Mouse (Mus musculus) hindbrain, embryonic 13.5 days (tissue): ENCODE data around the gene Gm17654. TPM values are rescaled to one million over a fixed set of nuclear protein-coding genes. Genes with fewer than 3 reads are reported as not detected.
"Not testable (repeated sequence)": the region's sequence is repeated elsewhere in the genome, so short reads cannot be mapped to it uniquely, and the experiment has no call there.

ENCODE experiments used
- ATAC-seq: fragments of 200-750 bp; cut with Nextera tagmentation; 2 replicates; pipeline ENCODE4 v1.8.0; 2017; ENCODE audit warnings: moderate TSS enrichment; ENCODE audit not compliant: low FRiP score
- H3K27ac ChIP-seq: fragments of 300-500 bp; sonication (generic); 2 replicates; pipeline ENCODE4 v1.5.1; 2015; ENCODE audit warnings: inconsistent platforms, mild to moderate bottlenecking, moderate library complexity
- H3K27me3 ChIP-seq: fragments of 300-500 bp; sonication (generic); 2 replicates; pipeline ENCODE4 v1.6.1; 2015; ENCODE audit warnings: mild to moderate bottlenecking, inconsistent platforms
- H3K36me3 ChIP-seq: fragments of 300-500 bp; sonication (generic); 2 replicates; pipeline ENCODE4 v1.6.1; 2015; ENCODE audit warnings: mild to moderate bottlenecking, inconsistent platforms
- H3K4me1 ChIP-seq: fragments of 300-500 bp; sonication (generic); replicated peaks from 2 replicates; pipeline ENCODE4 v1.6.1; 2015; ENCODE audit warnings: inconsistent platforms
- H3K4me2 ChIP-seq: fragments of 300-500 bp; sonication (generic); 2 replicates; pipeline ENCODE4 v1.6.1; 2015; ENCODE audit warnings: inconsistent platforms, mild to moderate bottlenecking, moderate library complexity
- H3K4me3 ChIP-seq: fragments of 300-500 bp; sonication (generic); 2 replicates; pipeline ENCODE4 v1.5.1; 2015; ENCODE audit warnings: mild to moderate bottlenecking, inconsistent platforms
- H3K9ac ChIP-seq: fragments of 300-500 bp; sonication (generic); 2 replicates; pipeline ENCODE4 v1.6.1; 2015; ENCODE audit warnings: mild to moderate bottlenecking, inconsistent platforms
- H3K9me3 ChIP-seq: fragments of 300-500 bp; sonication (generic); 2 replicates; pipeline ENCODE4 v1.6.1; 2016; ENCODE audit warnings: inconsistent platforms
- WGBS: fragments of 180-500 bp; shearing (Covaris S2); methylation state at CpG from one replicate; pipeline ENCODE4 v1.1.7; 2015; 5-methylcytosine and 5-hydroxymethylcytosine counted together
- polyA plus RNA-seq: library from polyadenylated mRNA; unstranded; fragments of >200 nt; fragmentation: Nextera tagmentation; extraction: Ambion mirVana; gene quantifications from 2 replicates; pipeline ENCODE4 v1.2.1, GENCODE M21; 2015

Gm17654 gene
- not detected in 2 replicates for polyA plus RNA-seq

DNA sequence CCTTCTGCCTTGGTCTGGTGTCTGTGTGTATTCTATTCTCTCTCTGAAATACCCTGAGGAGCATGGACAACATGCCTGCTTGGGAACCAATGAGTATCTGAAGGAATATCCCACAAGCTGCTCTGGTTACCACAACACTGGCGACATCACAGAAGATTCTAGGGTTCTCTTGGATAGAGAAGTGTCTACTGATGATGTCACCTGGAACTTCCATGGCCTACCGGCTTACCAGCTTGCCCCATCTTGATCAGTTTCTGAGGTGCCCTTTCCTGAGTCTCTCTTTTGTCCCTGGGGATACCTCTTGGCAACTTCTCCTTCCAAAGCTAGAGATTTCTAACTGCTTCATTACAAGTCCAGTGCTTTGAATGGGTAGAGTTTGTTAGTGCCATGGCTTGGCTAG, at the start of gene Gm17654:
Gene Gm17654 (minus strand): TSS at position 101 of the 400 bp plus-strand sequence.
- H3K4me1 ChIP-seq, H3K36me3 ChIP-seq, H3K27me3 ChIP-seq, H3K9ac ChIP-seq, H3K27ac ChIP-seq, ATAC-seq, H3K9me3 ChIP-seq, H3K4me2 ChIP-seq, H3K4me3 ChIP-seq: not testable (repeated sequence)
- WGBS: 79% methylated on average over 1 of the region's 2 CpGs

DNA sequence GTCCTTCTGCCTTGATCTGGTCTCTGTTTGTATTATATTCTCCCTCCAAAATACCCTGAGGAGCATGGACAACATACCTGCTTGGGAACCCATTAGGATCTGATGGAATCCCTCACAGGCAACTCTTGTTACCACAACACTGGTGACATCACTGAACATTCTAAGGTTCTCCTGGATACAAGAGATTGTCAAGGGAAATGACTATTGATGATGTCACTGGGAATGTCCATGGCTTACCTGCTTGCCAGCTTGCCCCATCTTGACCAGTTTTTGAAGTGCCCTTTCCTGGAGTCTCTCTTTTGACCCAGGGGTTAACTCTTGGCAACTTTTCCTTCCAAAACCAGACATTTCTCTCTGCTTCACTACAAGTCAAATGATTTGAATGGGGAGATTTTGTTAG, 29.0 kb upstream of the Gm17654 start, which contains the start of gene Gm10375:
Gene Gm10375 (minus strand): TSS at position 101 of the 400 bp plus-strand sequence.
- not testable (repeated sequence) for H3K27me3 ChIP-seq, H3K4me2 ChIP-seq, H3K9me3 ChIP-seq, H3K27ac ChIP-seq, H3K4me3 ChIP-seq, ATAC-seq, H3K36me3 ChIP-seq, H3K4me1 ChIP-seq, H3K9ac ChIP-seq

DNA sequence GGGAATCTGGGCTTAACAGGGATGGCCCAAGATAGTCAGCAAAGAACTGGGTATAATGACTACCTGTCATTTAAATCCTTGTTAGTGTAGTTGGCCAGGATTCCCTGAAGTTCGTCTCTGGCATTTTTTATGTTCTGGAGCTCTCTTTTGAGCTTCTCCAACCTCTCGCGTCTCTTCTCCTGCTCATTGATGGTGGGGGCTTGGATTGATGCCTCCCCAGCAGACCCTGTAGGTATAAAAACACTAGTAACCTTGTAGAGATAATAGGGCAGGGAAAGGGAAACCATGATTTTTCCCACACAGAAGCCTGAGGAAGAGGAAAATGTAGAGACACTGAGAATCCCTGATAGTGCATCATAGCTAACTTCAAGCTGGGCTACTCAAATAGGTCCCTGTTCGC, 977 bp downstream of the Gm17654 start:
- H3K27me3 ChIP-seq, H3K4me2 ChIP-seq, ATAC-seq, H3K9me3 ChIP-seq, H3K9ac ChIP-seq, H3K4me3 ChIP-seq, H3K36me3 ChIP-seq, H3K4me1 ChIP-seq, H3K27ac ChIP-seq: not testable (repeated sequence)
- WGBS: 92% methylated on average over 4 of the region's 4 CpGs

DNA sequence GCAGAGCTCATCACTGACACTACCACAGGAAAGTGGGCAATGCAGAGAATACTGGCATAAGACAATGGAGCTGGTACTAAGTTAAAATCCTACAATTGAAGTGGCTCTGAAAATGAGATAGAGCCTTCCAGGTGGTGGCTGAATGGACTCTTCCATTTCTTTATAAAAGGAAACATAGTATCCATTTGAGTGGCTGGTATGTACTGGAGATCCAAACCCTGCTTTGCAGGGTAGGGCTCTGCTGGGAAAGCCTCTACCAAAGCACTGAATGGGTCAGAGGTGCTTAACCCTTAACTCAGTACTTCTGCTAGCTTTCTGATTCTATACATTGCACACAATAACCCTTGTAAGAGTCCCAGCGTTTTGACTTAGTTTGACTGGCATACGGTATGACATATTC, 26.7 kb downstream of the Gm17654 start:
- H3K4me1 ChIP-seq, ATAC-seq, H3K4me2 ChIP-seq, H3K36me3 ChIP-seq, H3K4me3 ChIP-seq, H3K9me3 ChIP-seq, H3K9ac ChIP-seq, H3K27me3 ChIP-seq, H3K27ac ChIP-seq: not testable (repeated sequence)
- 89% methylated on average over 2 of the region's 2 CpGs for WGBS

DNA sequence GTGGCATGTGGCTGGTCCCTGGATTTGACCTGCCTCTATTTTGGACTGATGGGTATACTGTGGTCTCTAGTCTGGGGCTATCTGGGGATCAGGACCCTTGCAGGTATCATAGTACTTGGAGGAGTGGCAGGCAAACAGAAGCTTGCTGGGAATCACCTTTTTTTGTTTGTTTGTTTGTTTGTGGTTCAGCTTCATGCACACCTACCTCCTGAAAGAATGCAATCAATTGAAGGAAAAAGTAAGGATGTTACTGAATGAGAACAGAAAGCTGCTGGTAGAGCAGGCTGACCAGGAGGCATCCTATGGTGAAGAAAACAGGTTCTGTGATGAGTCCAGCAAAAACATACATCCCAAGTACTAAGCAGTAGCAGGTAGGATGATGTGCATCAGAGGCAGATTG, 32.7 kb downstream of the Gm17654 start:
- H3K36me3 ChIP-seq, H3K4me1 ChIP-seq, H3K9ac ChIP-seq, H3K9me3 ChIP-seq, H3K27ac ChIP-seq, H3K4me3 ChIP-seq, H3K27me3 ChIP-seq, ATAC-seq, H3K4me2 ChIP-seq: not testable (repeated sequence)

DNA sequence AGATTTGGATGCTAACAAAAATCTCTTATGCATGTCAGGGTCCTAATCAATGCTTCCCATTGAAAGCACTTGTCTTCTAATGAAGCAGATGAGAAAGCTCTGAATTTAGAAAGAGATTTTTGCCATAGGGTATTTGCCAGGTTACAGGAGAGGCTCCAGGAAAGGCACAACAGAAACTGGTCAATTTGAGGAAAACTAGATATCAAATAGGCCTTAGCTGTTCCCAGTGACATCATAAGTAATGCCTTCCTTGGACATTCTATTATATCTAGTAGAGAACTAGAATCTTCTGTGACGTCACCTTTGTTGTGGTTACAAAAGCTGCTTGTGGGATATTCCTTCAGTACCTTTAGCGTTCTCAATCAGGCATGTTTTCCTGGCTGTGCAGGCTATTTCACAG, 35.7 kb downstream of the Gm17654 start, which contains the start of gene Gm5799:
Gene Gm5799 (plus strand): TSS at position 301 of the 400 bp plus-strand sequence.
- not testable (repeated sequence) for ATAC-seq, H3K27me3 ChIP-seq, H3K4me3 ChIP-seq, H3K4me1 ChIP-seq, H3K9me3 ChIP-seq, H3K4me2 ChIP-seq, H3K27ac ChIP-seq, H3K36me3 ChIP-seq, H3K9ac ChIP-seq
- WGBS: 90% methylated on average over 2 of the region's 2 CpGs

DNA sequence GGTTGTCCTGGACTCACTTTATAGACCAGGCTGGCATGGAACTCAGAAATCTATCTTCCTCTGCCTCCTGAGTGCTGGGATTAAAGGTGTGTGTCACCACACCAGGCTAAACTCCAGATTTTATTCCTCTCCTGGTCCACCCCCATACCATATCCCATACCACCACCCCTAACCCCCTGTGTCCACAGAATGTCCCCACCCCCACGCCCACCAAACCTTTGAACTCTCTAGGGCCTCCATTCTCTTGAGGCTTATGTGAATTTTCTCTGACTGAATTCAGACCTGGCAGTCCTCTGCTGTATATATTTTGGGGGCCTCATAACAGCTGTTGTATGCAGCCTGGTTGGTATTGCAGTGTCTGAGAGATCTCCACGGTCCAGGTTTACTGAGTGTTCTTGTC, 40.8 kb downstream of the Gm17654 start:
- not testable (repeated sequence) for ATAC-seq, H3K9me3 ChIP-seq, H3K36me3 ChIP-seq, H3K27ac ChIP-seq, H3K4me2 ChIP-seq, H3K4me1 ChIP-seq, H3K4me3 ChIP-seq, H3K9ac ChIP-seq, H3K27me3 ChIP-seq
- WGBS: 83% methylated on average over 2 of the region's 2 CpGs

DNA sequence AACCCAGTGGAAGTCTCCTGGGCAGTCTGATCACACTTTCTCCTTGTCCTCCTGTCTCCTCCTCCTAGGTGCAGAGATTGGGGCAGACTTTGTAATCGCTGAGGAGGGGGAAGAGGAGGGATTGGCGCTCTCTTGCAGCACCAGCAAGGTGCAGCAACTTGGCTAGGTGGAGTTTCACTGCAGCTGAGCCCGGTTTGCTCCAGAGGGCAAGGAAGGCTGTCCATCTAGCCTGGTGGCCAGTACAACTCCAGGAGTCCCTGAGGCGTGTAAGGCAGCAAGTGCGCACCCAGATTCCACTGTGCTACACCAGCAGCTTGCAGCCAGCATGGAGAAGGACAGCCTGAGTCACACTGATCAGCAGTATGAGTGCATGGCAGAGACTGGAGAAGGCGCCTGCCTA, 46.6 kb downstream of the Gm17654 start:
- not testable (repeated sequence) for H3K9ac ChIP-seq, ATAC-seq, H3K4me1 ChIP-seq, H3K27ac ChIP-seq, H3K4me3 ChIP-seq, H3K9me3 ChIP-seq, H3K27me3 ChIP-seq, H3K4me2 ChIP-seq, H3K36me3 ChIP-seq
- 57% methylated on average over 5 of the region's 6 CpGs for WGBS

DNA sequence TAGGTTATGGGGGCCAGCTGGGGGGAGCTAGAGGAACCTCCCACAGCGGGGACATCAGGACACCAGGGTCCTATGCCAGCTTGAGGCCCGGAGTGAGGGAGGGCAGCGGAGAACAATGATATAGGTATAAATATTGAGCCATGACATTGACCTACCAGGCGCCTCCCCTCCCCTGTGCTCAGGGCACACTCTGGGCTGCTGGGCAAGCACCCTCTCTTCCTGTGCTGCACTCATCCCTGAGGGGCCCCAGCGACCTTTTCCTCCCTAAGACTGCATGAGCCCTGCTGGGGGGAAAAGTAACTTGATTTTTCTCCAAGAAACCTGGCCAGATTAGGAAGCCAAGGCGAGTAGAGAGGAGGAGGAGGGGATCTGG, 46.9 kb downstream of the Gm17654 start:
- not testable (repeated sequence) for H3K4me1 ChIP-seq, H3K4me3 ChIP-seq, H3K27ac ChIP-seq, H3K4me2 ChIP-seq, H3K9me3 ChIP-seq, H3K36me3 ChIP-seq, H3K27me3 ChIP-seq, ATAC-seq, H3K9ac ChIP-seq
- WGBS: no CpG with 5 or more reads among the region's 6 CpGs

DNA sequence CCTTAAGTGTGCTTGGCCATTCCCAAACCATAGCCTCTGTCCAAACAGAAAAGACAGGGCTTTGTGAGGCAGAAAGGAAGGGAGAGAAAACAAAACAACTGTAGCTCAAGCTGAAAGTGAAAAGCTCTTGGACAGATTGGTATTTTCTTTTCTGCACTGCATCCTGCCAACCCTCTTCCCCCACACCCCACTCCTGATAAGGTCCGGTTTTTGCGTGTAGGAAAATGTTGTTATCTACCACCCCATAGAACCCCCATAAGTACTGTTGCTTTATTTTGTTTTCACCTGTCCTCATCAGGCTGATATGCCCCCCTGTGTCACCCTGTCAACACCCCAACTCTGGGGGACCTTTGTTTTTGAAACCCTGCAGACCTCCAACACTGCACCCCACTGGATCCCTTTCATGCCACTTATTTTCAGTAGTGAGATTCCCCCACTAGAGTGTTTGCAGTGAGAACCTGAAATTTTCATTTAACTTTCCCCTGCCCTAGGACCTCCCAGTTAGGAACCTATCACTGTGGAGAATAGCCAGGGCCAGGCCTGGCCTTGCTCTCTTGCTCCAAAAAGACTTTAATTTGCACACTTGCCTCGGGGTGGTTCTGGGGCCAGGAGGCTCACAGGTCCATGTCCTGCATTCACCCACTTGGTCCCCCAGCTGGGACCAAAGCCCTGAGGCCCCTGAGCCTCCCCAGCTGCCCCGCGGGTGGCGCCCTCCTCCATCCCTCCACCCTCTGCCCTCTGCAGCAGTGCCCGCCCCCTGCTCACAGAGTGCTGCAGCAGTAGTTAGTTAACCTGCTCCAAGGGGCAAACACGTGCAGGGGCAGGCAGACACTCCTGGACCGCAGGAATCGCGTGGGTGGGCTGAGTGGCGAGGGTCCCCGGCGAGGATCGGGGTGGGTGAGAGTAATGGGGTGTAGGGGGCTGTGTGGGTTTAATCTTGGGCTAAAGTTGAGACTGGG, 47.6 kb downstream of the Gm17654 start:
- H3K4me1 ChIP-seq, H3K4me3 ChIP-seq, H3K27ac ChIP-seq, H3K36me3 ChIP-seq, H3K9me3 ChIP-seq, H3K9ac ChIP-seq, H3K27me3 ChIP-seq, ATAC-seq, H3K4me2 ChIP-seq: not testable (repeated sequence)
- 36% methylated on average over 14 of the region's 15 CpGs for WGBS

Other genes with a start within 250 kb of the Gm17654 start
- gene 1700001F09Rik, start 231.3 kb downstream of the Gm17654 start, polyA plus RNA-seq: not detected in 2 replicates
- gene Gm8138, start 162.8 kb downstream of the Gm17654 start, polyA plus RNA-seq: not detected in 2 replicates
- not detected in 2 replicates for gene Gm5799, start 35.6 kb downstream of the Gm17654 start, polyA plus RNA-seq
- not detected in 2 replicates for gene Gm10375, start 28.9 kb upstream of the Gm17654 start, polyA plus RNA-seq
- gene Gm8165, start 98.1 kb upstream of the Gm17654 start, polyA plus RNA-seq: not detected in 2 replicates
- 0.49 and 1.1 TPM in 2 replicates for gene Gm7324, start 118.7 kb upstream of the Gm17654 start, polyA plus RNA-seq
- gene Gm16506, start 148.3 kb upstream of the Gm17654 start, polyA plus RNA-seq: not detected in 2 replicates
- gene Gm6526, start 168.7 kb upstream of the Gm17654 start, polyA plus RNA-seq: not detected in 2 replicates
- not detected in 2 replicates for gene Gm8180, start 205.6 kb upstream of the Gm17654 start, polyA plus RNA-seq